Mouse (Mus musculus) forebrain, embryonic 11.5 days (tissue): ENCODE results near the gene Wnt5b. TPM values are rescaled to one million over a fixed set of nuclear protein-coding genes. Genes with fewer than 3 reads are reported as not detected.

ENCODE experiments used
- ATAC-seq: fragments of 200-750 bp; cut with Nextera tagmentation; replicated peaks from 2 replicates; pipeline ENCODE4 v1.8.0; 2017; ENCODE audit warnings: moderate TSS enrichment; ENCODE audit not compliant: low FRiP score
- DNase-seq: peaks from one replicate; pipeline ENCODE4 v3.0.0-alpha.2; 2017; ENCODE audit warnings: low spot score
- H3K27ac ChIP-seq: fragments of 300-500 bp; sonication (generic); 2 replicates; pipeline ENCODE4 v1.5.1; 2014; ENCODE audit warnings: low read depth, low read length
- H3K27me3 ChIP-seq: fragments of 300-500 bp; sonication (generic); 2 replicates; pipeline ENCODE4 v1.6.1; 2014; ENCODE audit warnings: mild to moderate bottlenecking, low read length, mixed read lengths; ENCODE audit not compliant: control insufficient read depth, insufficient read depth
- H3K36me3 ChIP-seq: fragments of 300-500 bp; sonication (generic); 2 replicates; pipeline ENCODE4 v1.6.1; 2014; ENCODE audit warnings: mild to moderate bottlenecking, low read length, moderate library complexity, mixed read lengths; ENCODE audit not compliant: control insufficient read depth, insufficient read depth
- H3K4me1 ChIP-seq: fragments of 300-500 bp; sonication (generic); replicated peaks from 2 replicates; pipeline ENCODE4 v1.6.1; 2014; ENCODE audit warnings: low read length, mixed read lengths; ENCODE audit not compliant: control insufficient read depth, insufficient read depth
- H3K4me2 ChIP-seq: fragments of 300-500 bp; sonication (generic); 2 replicates; pipeline ENCODE4 v1.6.1; 2014; ENCODE audit warnings: low read depth, mild to moderate bottlenecking, low read length, moderate library complexity, mixed read lengths; ENCODE audit not compliant: severe bottlenecking
- H3K4me3 ChIP-seq: fragments of 300-500 bp; sonication (generic); 2 replicates; pipeline ENCODE4 v1.5.1; 2014; ENCODE audit warnings: low read depth, low read length
- H3K9ac ChIP-seq: fragments of 300-500 bp; sonication (generic); 2 replicates; pipeline ENCODE4 v1.6.1; 2014; ENCODE audit warnings: low read length
- H3K9me3 ChIP-seq: fragments of 300-500 bp; sonication (generic); 2 replicates; pipeline ENCODE4 v1.6.1; 2016; ENCODE audit warnings: low read length, mixed read lengths; ENCODE audit not compliant: control insufficient read depth
- WGBS: fragments of 180-500 bp; shearing (Covaris S2); extraction: QIAGEN DNeasy Blood & Tissue Kit; methylation state at CpG from one replicate; pipeline ENCODE4 v1.1.7; 2014; 5-methylcytosine and 5-hydroxymethylcytosine counted together
- polyA plus RNA-seq: library from polyadenylated mRNA; unstranded; fragments of >200 nt; fragmentation: Nextera tagmentation; extraction: Ambion mirVana; gene quantifications from 2 replicates; pipeline ENCODE4 v1.2.1, GENCODE M21; 2014

The Wnt5b gene
- 14.5 and 16.1 TPM in 2 replicates for polyA plus RNA-seq

GRCm38 (mm10) chr6:119543803-119544517 is at the start of gene Wnt5b:
Gene Wnt5b (minus strand): TSS chr6:119544347.
- Histone ChIP-seq H3K9ac (peak within 1 kb of the TSS; percentile 84), H3K27ac (no peak within 1 kb of the TSS), H3K4me1 (peaks cover 6% of the 10 kb centered on the region; the same call in 1 of the 2 replicates), H3K9me3 (no peaks in the 10 kb centered on the region), H3K36me3 (no peaks in the 10 kb centered on the region), H3K27me3 (no peaks in the 10 kb centered on the region; the same call in 1 of the 2 replicates), H3K4me3 (peak within 1 kb of the TSS; percentile 79), H3K4me2 (peak within 1 kb of the TSS; percentile 91)
- DNase-seq = peak; percentile 75
- under 1% methylated on average over 86 of the region's 120 CpGs for WGBS
- ATAC-seq = peak; percentile 73

GRCm38 (mm10) chr6:119590872-119591271 is 46.7 kb upstream of the Wnt5b start:
- ATAC-seq = no peak
- H3K27ac ChIP-seq = no peak overlapping the region
- H3K4me1 ChIP-seq = no peaks in the 10 kb centered on the region
- H3K9ac ChIP-seq = no peak overlapping the region
- no peak overlapping the region for H3K4me2 ChIP-seq
- no peaks in the 10 kb centered on the region for H3K27me3 ChIP-seq
- no peak for DNase-seq
- H3K4me3 ChIP-seq = no peak overlapping the region
- no peaks in the 10 kb centered on the region for H3K9me3 ChIP-seq
- 87% methylated on average over 2 of the region's 2 CpGs for WGBS
- H3K36me3 ChIP-seq = no peaks in the 10 kb centered on the region

- Histone ChIP-seq H3K4me2 (no peak overlapping the region), H3K9me3 (no peaks in the 10 kb centered on the region), H3K27ac (no peak overlapping the region), H3K4me1 (no peaks in the 10 kb centered on the region), H3K9ac (no peak overlapping the region), H3K4me3 (no peak overlapping the region), H3K27me3 (no peaks in the 10 kb centered on the region), H3K36me3 (no peaks in the 10 kb centered on the region)
- no peak for DNase-seq
- 81% methylated on average over 2 of the region's 2 CpGs for WGBS
- ATAC-seq = no peak
Measured at GRCm38 (mm10) chr6:119587897-119588296, 43.8 kb upstream of the Wnt5b start.

- Histone ChIP-seq H3K9me3 (no peaks in the 10 kb centered on the region), H3K27ac (no peak overlapping the region), H3K4me3 (no peak overlapping the region), H3K36me3 (no peaks in the 10 kb centered on the region), H3K4me2 (no peak overlapping the region), H3K9ac (no peak overlapping the region), H3K27me3 (no peaks in the 10 kb centered on the region), H3K4me1 (no peaks in the 10 kb centered on the region)
- no peak for DNase-seq
- no peak for ATAC-seq
Measured at GRCm38 (mm10) chr6:119587454-119587853, 43.3 kb upstream of the Wnt5b start.

- no peak overlapping the region for H3K4me3 ChIP-seq
Measured at GRCm38 (mm10) chr6:119585652-119586375, 41.7 kb upstream of the Wnt5b start.

GRCm38 (mm10) chr6:119584061-119584460 is 39.9 kb upstream of the Wnt5b start:
- Histone ChIP-seq H3K36me3 (no peaks in the 10 kb centered on the region), H3K27me3 (no peaks in the 10 kb centered on the region), H3K4me2 (no peak overlapping the region), H3K4me3 (no peak overlapping the region), H3K9me3 (no peaks in the 10 kb centered on the region), H3K9ac (no peak overlapping the region), H3K27ac (no peak overlapping the region), H3K4me1 (no peaks in the 10 kb centered on the region)
- WGBS = 90% methylated on average over 1 of the region's 1 CpGs
- no peak for DNase-seq
- no peak for ATAC-seq

More at GRCm38 (mm10) chr6:119585652-119586375, 41.7 kb upstream of the Wnt5b start:
- Histone ChIP-seq H3K4me2 (no peak overlapping the region), H3K9ac (no peak overlapping the region), H3K9me3 (no peaks in the 10 kb centered on the region), H3K4me1 (no peaks in the 10 kb centered on the region), H3K27me3 (no peaks in the 10 kb centered on the region), H3K27ac (no peak overlapping the region), H3K36me3 (no peaks in the 10 kb centered on the region)
- DNase-seq (no peak), ATAC-seq (no peak)
- 74% methylated on average over 5 of the region's 5 CpGs for WGBS

- ATAC-seq (no peak), DNase-seq (no peak)
- no peaks in the 10 kb centered on the region for H3K9me3 ChIP-seq
- H3K27ac ChIP-seq = no peak overlapping the region
- WGBS = 97% methylated on average over 5 of the region's 5 CpGs
- no peaks in the 10 kb centered on the region for H3K27me3 ChIP-seq
- no peaks in the 10 kb centered on the region for H3K36me3 ChIP-seq
- no peak overlapping the region for H3K4me2 ChIP-seq
- H3K4me3 ChIP-seq = no peak overlapping the region
- H3K4me1 ChIP-seq = no peaks in the 10 kb centered on the region
- H3K9ac ChIP-seq = no peak overlapping the region
Measured at GRCm38 (mm10) chr6:119583165-119583564, 39.0 kb upstream of the Wnt5b start.

GRCm38 (mm10) chr6:119576706-119577105 is 32.6 kb upstream of the Wnt5b start:
- Histone ChIP-seq H3K9me3 (no peaks in the 10 kb centered on the region), H3K36me3 (no peaks in the 10 kb centered on the region; the same call in 1 of the 2 replicates), H3K9ac (no peak overlapping the region), H3K27me3 (no peaks in the 10 kb centered on the region), H3K27ac (no peak overlapping the region), H3K4me3 (no peak overlapping the region), H3K4me2 (no peak overlapping the region), H3K4me1 (no peaks in the 10 kb centered on the region)
- 96% methylated on average over 4 of the region's 4 CpGs for WGBS
- ATAC-seq = no peak
- no peak for DNase-seq
